Mouse (Mus musculus): ENCODE results near the gene Fam19a1.

Fam19a1 gene

GRCm38 (mm10) chr6:96666311-96666710 lies 553.4 kb downstream of the Fam19a1 start:
- in situ Hi-C loops (cut with MseI, MboI), result no loop called here

GRCm38 (mm10) chr6:96677813-96678212 lies 564.9 kb downstream of the Fam19a1 start:
- in situ Hi-C loops (cut with MseI, MboI), result no loop called here
